ENCODE assay signal across 20 mouse cellular contexts in the genomic region with DNA sequence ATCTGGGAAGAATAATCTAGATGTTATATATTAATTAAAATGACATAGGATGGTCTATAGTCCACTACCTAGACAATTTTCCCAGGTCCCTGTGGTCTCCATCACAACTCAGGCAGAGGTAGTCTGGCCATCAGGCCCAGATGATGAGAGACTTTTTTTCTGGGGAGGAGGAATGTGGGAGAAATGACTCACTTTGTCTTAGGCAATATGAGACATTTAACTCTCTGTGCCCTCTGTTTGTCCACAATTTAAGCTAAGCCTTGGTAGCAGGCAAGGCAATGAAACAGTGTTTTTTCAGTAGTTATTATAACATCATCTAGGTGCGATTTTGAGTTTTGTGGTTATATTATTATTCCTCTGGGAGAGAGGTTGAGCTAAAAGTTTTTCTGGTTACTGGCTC. TPM values are rescaled to one million over a fixed set of nuclear protein-coding genes. Genes with fewer than 3 reads are reported as not detected.
"Had no signal": no experiment of that assay in that cellular context is flagged by ENCODE, and none has a peak within 500 bp of the region (broad histone marks: within the 10 kb centered on the region; RNA-seq: fewer than 3 reads in every experiment).

No protein-coding gene starts in this region.

- H3K4me2 ChIP-seq: lung, embryonic 15.5 days; midbrain, embryonic 11.5 days; midbrain, embryonic 13.5 days; midbrain, embryonic 15.5 days; neural tube, embryonic 12.5 days; stomach, embryonic 15.5 days had no signal

- H3K36me3 ChIP-seq: lung, embryonic 15.5 days; midbrain, embryonic 13.5 days; midbrain, embryonic 15.5 days; neural tube, embryonic 12.5 days; stomach, embryonic 15.5 days had no signal

- H3K4me3 ChIP-seq: lung, embryonic 15.5 days; megakaryocyte, embryonic 14.5 days; midbrain, embryonic 13.5 days; midbrain, embryonic 15.5 days; neural tube, embryonic 12.5 days; stomach, embryonic 15.5 days had no signal

- DNase-seq: liver, postnatal 0 days; lung, adult 2 months; lung, postnatal 14 days; lung, postnatal 36 days; right cerebral cortex, postnatal 14 days; thymus, adult 2 months; thymus, postnatal 25 days; thymus, postnatal 4 days had no signal

- H3K27me3 ChIP-seq: lung, embryonic 15.5 days; megakaryocyte, embryonic 14.5 days; midbrain, embryonic 13.5 days; midbrain, embryonic 15.5 days; neural tube, embryonic 12.5 days; stomach, embryonic 15.5 days had no signal

- ATAC-seq: liver, postnatal 0 days; lung, postnatal 0 days; midbrain, embryonic 13.5 days; midbrain, embryonic 15.5 days had no signal

RNA-seq across cellular contexts. Expression of a gene that starts 48.0 kb away (rescaled TPM):
- total RNA-seq: megakaryocyte progenitor cell, adult 5-6 weeks; neutrophil, adult 5-6 weeks had no signal
- polyA plus RNA-seq: liver, postnatal 0 days; lung, postnatal 0 days; macrophage; midbrain, embryonic 13.5 days; spleen, adult 2 months had no signal
